Mouse (Mus musculus): ENCODE data around the gene Rab6b. TPM values are rescaled to one million over a fixed set of nuclear protein-coding genes. Genes with fewer than 3 reads are reported as not detected.

Gene Rab6b
- polyA plus RNA-seq, 1 experiment from 2014 or later = 43.8 TPM

- no peaks in the 10 kb centered on the region for H3K27me3 ChIP-seq
- ChIA-PET POLR2A (no interaction called here), CTCF (no interaction called here)
- DNase-seq (ENCODE audit: low read depth, low spot score) = no peak
- TF ChIP-seq CTCF (IDR thresholded peaks at IDR 0.05) = no peak
- no peak for ATAC-seq
- in situ Hi-C loops (cut with MboI; ENCODE audit: low pct_unique_long_range_greater_than_20kb) = no loop called here
These were observed 2.5 kb upstream of the Rab6b start for GRCm38 (mm10) chr9:103108943-103109670.

DNA sequence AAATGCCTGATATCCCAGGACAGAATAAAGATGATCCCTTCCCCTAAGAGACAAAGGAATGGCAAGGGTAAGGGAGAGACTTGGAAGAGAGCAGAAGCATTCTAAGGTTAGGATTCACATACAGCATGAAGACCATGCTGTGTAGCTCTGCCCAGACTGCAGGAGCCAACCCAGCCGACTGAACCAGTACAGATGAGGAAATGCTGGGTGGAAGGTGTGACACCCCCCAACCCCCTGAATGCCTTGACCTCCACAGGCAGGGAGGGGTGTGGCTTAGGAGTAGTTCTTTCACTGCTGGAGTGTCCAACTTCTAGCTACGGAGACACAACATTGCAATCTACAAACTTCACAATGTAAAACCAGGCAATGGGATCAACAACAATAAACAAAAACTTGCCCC is 1.7 kb upstream of the Rab6b start:
- DNase-seq (ENCODE audit: low read depth, low spot score) = no peak
- in situ Hi-C loops (cut with MboI; ENCODE audit: low pct_unique_long_range_greater_than_20kb) = loop anchor here (10.0 kb wide), 1 partner anchor 195 kb away; the partner anchor contains the start of genes 1300017J02Rik and Topbp1
- ChIA-PET POLR2A (interaction anchor here (0.5 kb wide), 1 partner anchor 348 kb away, joined by 6 read pairs; no protein-coding TSS in a partner anchor), CTCF (no interaction called here)
- no peak for ATAC-seq
- no peaks in the 10 kb centered on the region for H3K27me3 ChIP-seq
- TF ChIP-seq CTCF (IDR thresholded peaks at IDR 0.05) = no peak

DNA sequence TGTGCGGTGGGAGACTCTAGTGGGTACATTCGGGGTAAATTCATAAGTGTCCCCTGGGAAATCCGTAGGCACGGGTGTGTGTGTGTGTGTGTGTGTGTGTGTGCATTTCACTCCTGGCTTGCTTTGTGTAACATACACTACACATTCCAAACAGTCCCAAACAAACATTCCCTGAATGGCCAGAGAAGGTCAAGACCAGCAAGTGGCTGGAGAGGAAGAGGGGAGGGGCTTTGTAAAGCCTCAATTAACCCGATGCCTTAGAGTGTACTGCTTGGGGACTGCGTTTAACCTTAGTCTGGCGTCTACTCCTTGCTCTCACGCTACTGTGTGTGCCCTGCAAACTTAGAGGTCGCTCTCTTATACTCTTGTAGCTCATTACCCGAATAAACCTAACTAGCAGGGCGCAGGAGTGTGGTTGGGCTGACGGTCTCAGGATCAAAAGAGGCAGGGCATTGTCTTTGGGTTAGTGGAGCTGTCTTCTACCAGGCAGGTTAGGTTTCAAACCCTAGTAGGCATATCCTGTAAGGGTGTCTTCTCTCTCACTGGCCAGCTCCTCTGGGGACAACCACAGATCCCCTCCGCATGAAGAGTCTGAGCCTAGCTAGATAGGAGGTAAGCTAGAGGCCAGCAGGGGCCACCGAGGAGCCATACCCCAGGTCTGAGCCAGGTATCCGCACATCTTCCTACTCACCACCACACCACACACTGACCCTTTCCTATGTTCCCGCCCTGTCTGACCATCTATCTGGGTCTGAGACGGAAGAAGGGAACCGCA is 673 bp upstream of the Rab6b start:
- in situ Hi-C loops (cut with MboI; ENCODE audit: low pct_unique_long_range_greater_than_20kb) = loop anchor here (10.0 kb wide), 1 partner anchor 194 kb away; the partner anchor contains the start of genes 1300017J02Rik and Topbp1
- TF ChIP-seq CTCF (IDR thresholded peaks at IDR 0.05) = no peak
- POLR2A ChIA-PET = no interaction called here
- no peaks in the 10 kb centered on the region for H3K27me3 ChIP-seq
- CTCF ChIA-PET = interaction anchor here (0.8 to 1.1 kb wide), 2 partner anchors 12 to 17 kb away, joined by 3 to 4 read pairs; no protein-coding TSS in a partner anchor
- DNase-seq (ENCODE audit: low read depth, low spot score) (no peak), ATAC-seq (peak; percentile 38)

DNA sequence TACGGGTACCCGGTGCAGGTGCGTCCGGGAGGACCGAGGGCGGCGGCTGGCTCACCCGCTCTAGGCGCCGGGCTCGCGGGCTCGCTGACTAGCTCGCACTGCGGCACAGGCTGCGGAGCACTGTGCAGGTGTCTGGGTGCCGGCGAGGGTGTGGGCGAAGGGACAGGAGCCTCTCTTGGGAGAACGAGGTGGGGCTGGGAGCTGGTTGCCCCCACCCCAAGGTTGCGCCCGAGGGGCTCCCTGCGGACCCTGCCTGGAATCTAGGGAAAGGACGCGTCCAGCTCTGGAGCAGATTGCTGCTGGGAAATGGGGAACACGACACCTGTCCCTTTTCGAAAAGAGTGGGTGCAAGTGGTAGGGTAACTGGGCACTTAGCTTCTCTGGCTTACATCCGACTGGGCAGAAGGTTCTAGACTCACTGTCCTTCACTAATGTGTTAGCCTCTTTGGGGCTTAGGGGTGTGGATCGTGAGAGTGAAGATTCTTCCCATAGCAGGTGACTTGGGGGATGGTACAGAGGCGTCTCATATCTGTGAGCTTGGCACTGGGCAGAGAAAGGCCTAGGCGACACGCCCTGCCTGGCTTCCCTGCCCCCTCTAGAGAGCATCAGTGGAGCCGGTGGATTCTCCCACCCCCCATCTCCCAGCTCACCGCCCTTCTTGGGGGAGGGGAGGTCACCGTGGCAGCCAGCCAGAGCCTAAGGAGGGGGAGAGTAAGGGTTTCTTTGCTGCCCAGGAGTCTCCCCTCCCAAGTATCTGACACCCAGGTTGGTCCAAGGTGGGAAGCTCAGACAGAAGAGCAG is 1.1 kb downstream of the Rab6b start:
- TF ChIP-seq CTCF (IDR thresholded peaks at IDR 0.05) = no peak
- ATAC-seq (peak; percentile 4), DNase-seq (ENCODE audit: low read depth, low spot score) (no peak)
- ChIA-PET POLR2A (interaction anchor here (0.6 kb wide), 2 partner anchors 90 to 168 kb away, joined by 3 read pairs; partner anchors contain the start of gene Srprb), CTCF (interaction anchor here (1.0 kb wide), 1 partner anchor 211 kb away, joined by 3 read pairs; no protein-coding TSS in a partner anchor)
- in situ Hi-C loops (cut with MboI; ENCODE audit: low pct_unique_long_range_greater_than_20kb) = loop anchor here (10.0 kb wide), 1 partner anchor 192 kb away; the partner anchor contains the start of genes 1300017J02Rik and Topbp1
- no peaks in the 10 kb centered on the region for H3K27me3 ChIP-seq

- H3K27me3 ChIP-seq = no peaks in the 10 kb centered on the region
- in situ Hi-C loops (cut with MboI; ENCODE audit: low pct_unique_long_range_greater_than_20kb) = loop anchor here (10.0 kb wide), 1 partner anchor 191 kb away; the partner anchor contains the start of genes 1300017J02Rik and Topbp1
- DNase-seq (ENCODE audit: low read depth, low spot score) (no peak), ATAC-seq (no peak)
- ChIA-PET POLR2A (no interaction called here), CTCF (interaction anchor here (1.0 kb wide), 1 partner anchor 212 kb away, joined by 3 read pairs; no protein-coding TSS in a partner anchor)
- TF ChIP-seq CTCF (IDR thresholded peaks at IDR 0.05) = no peak
These were observed 1.8 kb downstream of the Rab6b start for GRCm38 (mm10) chr9:103113351-103113750.

GRCm38 (mm10) chr9:103114326-103114725 is 2.7 kb downstream of the Rab6b start:
- TF ChIP-seq CTCF (IDR thresholded peaks at IDR 0.05) = no peak
- ATAC-seq = no peak
- CTCF ChIA-PET = no interaction called here

DNA sequence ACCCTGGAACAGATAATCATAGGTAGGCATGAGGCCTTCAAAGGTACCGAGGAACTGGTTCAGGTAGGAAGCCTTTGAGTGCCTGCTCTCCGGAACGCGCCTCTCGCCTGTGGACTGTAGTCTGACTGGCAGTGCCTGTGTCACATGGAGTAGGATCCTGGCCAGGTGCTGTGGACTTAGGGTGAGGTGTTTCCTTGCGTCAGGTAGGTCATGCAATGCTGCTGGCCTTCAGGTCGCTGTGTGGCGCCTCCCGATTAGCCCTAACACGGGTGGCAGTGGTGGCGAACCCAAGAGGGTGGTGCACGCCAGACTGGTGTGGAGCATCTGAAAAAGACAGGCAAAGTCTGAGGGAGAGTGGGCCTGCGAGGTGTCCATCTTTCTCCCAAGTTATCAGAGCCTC is 3.3 kb downstream of the Rab6b start:
- DNase-seq (ENCODE audit: low read depth, low spot score) = no peak
- ChIA-PET CTCF (no interaction called here), POLR2A (no interaction called here)
- ATAC-seq = no peak
- in situ Hi-C loops (cut with MboI; ENCODE audit: low pct_unique_long_range_greater_than_20kb) = loop anchor here (10.0 kb wide), 1 partner anchor 190 kb away; the partner anchor contains the start of genes 1300017J02Rik and Topbp1
- no peak for TF ChIP-seq CTCF (IDR thresholded peaks at IDR 0.05)
- H3K27me3 ChIP-seq = no peaks in the 10 kb centered on the region

More at GRCm38 (mm10) chr9:103114326-103114725, 2.7 kb downstream of the Rab6b start:
- POLR2A ChIA-PET = no interaction called here
- H3K27me3 ChIP-seq = no peaks in the 10 kb centered on the region
- in situ Hi-C loops (cut with MboI; ENCODE audit: low pct_unique_long_range_greater_than_20kb) = loop anchor here (10.0 kb wide), 1 partner anchor 190 kb away; the partner anchor contains the start of genes 1300017J02Rik and Topbp1
- no peak for DNase-seq (ENCODE audit: low read depth, low spot score)

- ATAC-seq = no peak
- no peak for TF ChIP-seq CTCF (IDR thresholded peaks at IDR 0.05)
- POLR2A ChIA-PET = interaction anchor here (0.6 kb wide), 1 partner anchor 203 kb away, joined by 4 read pairs; no protein-coding TSS in a partner anchor
- H3K27me3 ChIP-seq = no peaks in the 10 kb centered on the region
- in situ Hi-C loops (cut with MboI; ENCODE audit: low pct_unique_long_range_greater_than_20kb) = loop anchor here (10.0 kb wide), 1 partner anchor 188 kb away; the partner anchor contains the start of genes 1300017J02Rik and Topbp1
- CTCF ChIA-PET = no interaction called here
- no peak for DNase-seq (ENCODE audit: low read depth, low spot score)
These were observed 5.4 kb downstream of the Rab6b start for GRCm38 (mm10) chr9:103116941-103117340.

DNA sequence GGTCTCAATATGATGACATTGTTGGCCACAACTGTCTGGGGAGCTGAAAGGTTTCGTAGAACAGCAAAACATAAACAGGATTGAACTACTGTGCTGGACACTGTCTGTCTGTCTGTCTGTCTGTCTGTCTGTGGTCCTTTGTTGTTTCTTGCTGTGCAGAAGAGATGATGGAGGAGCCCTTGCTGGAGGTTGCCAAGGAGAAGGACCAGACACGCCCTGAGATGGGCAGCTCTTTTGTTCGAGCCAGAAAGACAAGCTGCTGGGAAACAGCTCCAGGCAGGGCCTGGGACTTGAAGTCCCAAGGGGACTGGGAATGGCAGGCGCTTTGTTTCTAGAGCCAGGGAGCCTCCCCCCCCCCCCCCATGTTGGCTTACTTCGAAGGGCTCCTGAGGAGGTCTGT is 5.9 kb downstream of the Rab6b start:
- ChIA-PET CTCF (no interaction called here), POLR2A (interaction anchor here (0.6 kb wide), 1 partner anchor 202 kb away, joined by 4 read pairs; no protein-coding TSS in a partner anchor)
- TF ChIP-seq CTCF (IDR thresholded peaks at IDR 0.05) = no peak
- DNase-seq (ENCODE audit: low read depth, low spot score) (no peak), ATAC-seq (no peak)
- in situ Hi-C loops (cut with MboI; ENCODE audit: low pct_unique_long_range_greater_than_20kb) = loop anchor here (10.0 kb wide), 1 partner anchor 187 kb away; the partner anchor contains the start of genes 1300017J02Rik and Topbp1
- H3K27me3 ChIP-seq = no peaks in the 10 kb centered on the region
